Mouse (Mus musculus) hindbrain, embryonic 12.5 days (tissue): Measurements from ENCODE around the gene Nfkbib. TPM values are rescaled to one million over a fixed set of nuclear protein-coding genes. Genes with fewer than 3 reads are reported as not detected.

ENCODE experiments used
- ATAC-seq: fragments of 200-750 bp; cut with Nextera tagmentation; 2 replicates; pipeline ENCODE4 v1.8.0; 2017; ENCODE audit warnings: moderate TSS enrichment; ENCODE audit not compliant: low FRiP score
- H3K27ac ChIP-seq: fragments of 300-500 bp; sonication (generic); 2 replicates; pipeline ENCODE4 v1.5.1; 2016; ENCODE audit warnings: mild to moderate bottlenecking
- H3K27me3 ChIP-seq: fragments of 300-500 bp; sonication (generic); 2 replicates; pipeline ENCODE4 v1.6.1; 2016; ENCODE audit warnings: mild to moderate bottlenecking
- H3K36me3 ChIP-seq: fragments of 300-500 bp; sonication (generic); 2 replicates; pipeline ENCODE4 v1.6.1; 2016; ENCODE audit warnings: mild to moderate bottlenecking
- H3K4me1 ChIP-seq: fragments of 300-500 bp; sonication (generic); 2 replicates; pipeline ENCODE4 v1.6.1; 2016
- H3K4me2 ChIP-seq: fragments of 300-500 bp; sonication (generic); replicated peaks from 2 replicates; pipeline ENCODE4 v1.6.1; 2016; ENCODE audit warnings: mild to moderate bottlenecking
- H3K4me3 ChIP-seq: fragments of 300-500 bp; sonication (generic); 2 replicates; pipeline ENCODE4 v1.5.1; 2016; ENCODE audit warnings: mild to moderate bottlenecking
- H3K9ac ChIP-seq: fragments of 300-500 bp; sonication (generic); 2 replicates; pipeline ENCODE4 v1.6.1; 2016; ENCODE audit warnings: mild to moderate bottlenecking, moderate library complexity
- H3K9me3 ChIP-seq: fragments of 300-500 bp; sonication (generic); replicated peaks from 2 replicates; pipeline ENCODE4 v1.6.1; 2016; ENCODE audit warnings: mild to moderate bottlenecking
- WGBS: fragments of 180-500 bp; shearing (Covaris S2); methylation state at CpG from one replicate; pipeline ENCODE4 v1.1.7; 2016; 5-methylcytosine and 5-hydroxymethylcytosine counted together
- polyA plus RNA-seq: library from polyadenylated mRNA; unstranded; fragments of >200 nt; fragmentation: Nextera tagmentation; extraction: Ambion mirVana; gene quantifications from 2 replicates; pipeline ENCODE4 v1.2.1, GENCODE M21; 2016

Nfkbib gene
- polyA plus RNA-seq, 1 experiment from 2014 or later, result 43.0 TPM

- H3K9ac ChIP-seq, result no peak overlapping the region
- H3K27me3 ChIP-seq, result peaks cover 2% of the 10 kb centered on the region; the same call in 1 of the 2 replicates
- 81% methylated on average over 3 of the region's 3 CpGs for WGBS
- no peaks in the 10 kb centered on the region for H3K36me3 ChIP-seq
- no peak overlapping the region for H3K4me2 ChIP-seq
- H3K27ac ChIP-seq, result no peak overlapping the region
- peaks cover 6% of the 10 kb centered on the region for H3K4me1 ChIP-seq
- H3K4me3 ChIP-seq, result no peak overlapping the region
- no peak for ATAC-seq
- no peaks in the 10 kb centered on the region for H3K9me3 ChIP-seq
These were observed 27.2 kb upstream of the Nfkbib start for GRCm38 (mm10) chr7:28794496-28794895.

DNA sequence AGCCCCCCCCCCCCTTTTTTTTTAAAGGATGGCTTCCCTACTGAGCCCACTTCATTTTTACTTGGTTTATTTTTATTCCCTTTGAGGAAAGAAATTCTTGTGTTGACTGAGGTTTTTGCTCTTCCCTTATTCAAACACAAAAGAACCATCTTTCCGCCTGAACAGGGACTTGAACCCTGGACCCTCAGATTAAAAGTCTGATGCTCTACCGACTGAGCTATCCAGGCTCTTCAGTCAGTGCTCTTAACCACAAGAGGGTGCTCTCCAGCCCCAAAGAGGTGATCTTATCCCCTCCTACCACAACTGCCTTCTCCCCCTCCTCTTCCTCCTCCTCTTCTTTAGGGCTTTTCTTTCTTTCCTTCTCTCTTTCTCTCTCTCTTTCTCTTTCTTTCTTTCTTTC, 26.5 kb upstream of the Nfkbib start:
- H3K27me3 ChIP-seq, result peaks cover 2% of the 10 kb centered on the region; the same call in 1 of the 2 replicates
- 35% methylated on average over 2 of the region's 2 CpGs for WGBS
- no peaks in the 10 kb centered on the region for H3K36me3 ChIP-seq
- H3K4me1 ChIP-seq, result peaks cover 7% of the 10 kb centered on the region
- H3K27ac ChIP-seq, result no peak overlapping the region
- H3K4me2 ChIP-seq, result no peak overlapping the region
- no peaks in the 10 kb centered on the region for H3K9me3 ChIP-seq
- H3K4me3 ChIP-seq, result no peak overlapping the region
- no peak for ATAC-seq
- H3K9ac ChIP-seq, result no peak overlapping the region

DNA sequence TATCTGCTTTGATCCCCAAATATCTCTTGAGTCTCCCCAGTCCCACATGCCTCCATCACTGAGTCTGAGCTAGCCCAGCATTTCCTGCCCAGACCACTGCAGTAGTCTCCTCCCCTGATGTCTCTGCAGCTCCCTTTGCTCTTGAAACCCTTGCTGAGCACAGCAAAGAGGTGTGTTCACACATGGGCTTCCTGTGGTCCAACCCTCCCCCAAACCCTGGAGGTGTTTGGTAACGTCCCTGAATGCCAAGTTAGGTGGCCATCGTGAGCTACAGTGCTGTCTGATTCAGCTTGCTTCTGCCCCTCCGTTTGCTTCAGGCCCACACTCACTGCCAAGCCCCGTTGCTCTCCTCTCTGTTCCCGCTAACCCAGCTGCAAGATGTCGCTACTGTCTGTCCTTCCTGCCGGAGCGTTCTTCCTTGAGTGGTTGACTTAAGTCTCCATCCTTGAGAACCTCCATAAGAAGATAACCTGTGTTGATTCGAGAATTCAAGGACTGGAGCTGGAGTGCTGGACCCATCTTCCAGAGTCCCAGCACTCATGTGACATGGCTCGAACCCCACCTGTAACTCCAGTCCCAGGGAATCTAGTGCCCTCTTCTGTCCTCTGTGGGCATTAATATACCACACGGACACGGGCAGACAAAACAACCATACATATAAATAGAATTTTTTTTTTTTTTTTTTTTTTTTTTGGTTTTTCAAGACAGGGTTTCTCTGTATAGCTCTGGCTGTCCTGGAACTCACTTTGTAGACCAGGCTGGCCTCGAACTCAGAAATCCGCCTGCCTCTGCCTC, 25.3 kb upstream of the Nfkbib start:
- Histone ChIP-seq H3K9me3 (no peaks in the 10 kb centered on the region), H3K4me3 (no peak overlapping the region), H3K9ac (no peak overlapping the region), H3K27me3 (peaks cover 2% of the 10 kb centered on the region; the same call in 1 of the 2 replicates), H3K4me1 (peaks cover 9% of the 10 kb centered on the region), H3K27ac (no peak overlapping the region), H3K36me3 (peaks cover 8% of the 10 kb centered on the region), H3K4me2 (no peak overlapping the region)
- WGBS, result 83% methylated on average over 14 of the region's 14 CpGs
- ATAC-seq, result no peak

- Histone ChIP-seq H3K9me3 (no peaks in the 10 kb centered on the region), H3K36me3 (peaks cover 12% of the 10 kb centered on the region), H3K4me2 (no peak overlapping the region), H3K9ac (no peak overlapping the region), H3K27me3 (peaks cover 2% of the 10 kb centered on the region; the same call in 1 of the 2 replicates), H3K27ac (no peak overlapping the region), H3K4me1 (peaks cover 5% of the 10 kb centered on the region), H3K4me3 (no peak overlapping the region)
- ATAC-seq, result no peak
These were observed 24.4 kb upstream of the Nfkbib start for GRCm38 (mm10) chr7:28791706-28792105.

GRCm38 (mm10) chr7:28790066-28790806, 22.9 kb upstream of the Nfkbib start:
- no peaks in the 10 kb centered on the region for H3K9me3 ChIP-seq
- 46% methylated on average over 8 of the region's 8 CpGs for WGBS
- peaks cover 24% of the 10 kb centered on the region for H3K36me3 ChIP-seq
- H3K4me1 ChIP-seq, result 0 out of 2 replicates have a peak, but pooled peaks cover 2% of the 10 kb centered on the region
- no peak overlapping the region for H3K27ac ChIP-seq
- H3K27me3 ChIP-seq, result no peaks in the 10 kb centered on the region
- no peak for ATAC-seq
- H3K4me2 ChIP-seq, result no peak overlapping the region
- no peak overlapping the region for H3K9ac ChIP-seq
- no peak overlapping the region for H3K4me3 ChIP-seq

DNA sequence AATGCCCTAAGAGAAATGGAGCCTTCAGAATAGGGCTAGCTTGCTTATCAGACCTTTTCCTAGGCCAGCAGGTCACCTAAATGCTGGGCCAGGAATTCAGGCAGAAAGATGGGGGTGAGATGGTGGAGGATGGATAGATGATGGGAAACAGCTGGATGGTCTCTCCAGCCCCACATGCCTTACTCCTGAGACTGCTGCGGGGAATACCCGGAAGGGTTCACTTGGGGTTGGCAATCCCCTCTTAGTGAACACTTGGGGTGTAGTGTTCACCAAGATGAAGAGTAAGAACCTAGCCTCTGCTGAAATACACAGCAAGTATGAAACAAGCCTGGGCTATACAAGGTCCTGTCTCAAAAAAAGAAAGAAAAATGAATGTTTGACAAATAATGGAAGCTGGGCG, 21.9 kb upstream of the Nfkbib start:
- 80% methylated on average over 3 of the region's 3 CpGs for WGBS
- no peak for ATAC-seq

GRCm38 (mm10) chr7:28788307-28789195, 21.2 kb upstream of the Nfkbib start, which contains the start of gene Rinl:
TSS of gene Rinl (plus strand) at chr7:28788969.
- H3K27ac ChIP-seq, result no peak within 1 kb of the TSS
- H3K36me3 ChIP-seq, result peaks cover 29% of the 10 kb centered on the region
- WGBS, result 76% methylated on average over 5 of the region's 5 CpGs
- no peak within 1 kb of the TSS for H3K4me3 ChIP-seq
- H3K9me3 ChIP-seq, result no peaks in the 10 kb centered on the region
- H3K4me2 ChIP-seq, result no peak within 1 kb of the TSS
- H3K27me3 ChIP-seq, result no peaks in the 10 kb centered on the region
- H3K4me1 ChIP-seq, result 0 out of 2 replicates have a peak, but pooled peaks cover 2% of the 10 kb centered on the region
- H3K9ac ChIP-seq, result no peak within 1 kb of the TSS
- ATAC-seq, result no peak

More for the DNA sequence above, 21.9 kb upstream of the Nfkbib start:
- H3K36me3 ChIP-seq, result peaks cover 24% of the 10 kb centered on the region
- no peaks in the 10 kb centered on the region for H3K27me3 ChIP-seq
- H3K9me3 ChIP-seq, result no peaks in the 10 kb centered on the region
- no peak overlapping the region for H3K27ac ChIP-seq
- H3K4me2 ChIP-seq, result no peak overlapping the region
- H3K4me1 ChIP-seq, result 0 out of 2 replicates have a peak, but pooled peaks cover 2% of the 10 kb centered on the region
- H3K4me3 ChIP-seq, result no peak overlapping the region
- no peak overlapping the region for H3K9ac ChIP-seq

- 0 out of 2 replicates have a peak, but pooled peaks cover 2% of the 10 kb centered on the region for H3K4me1 ChIP-seq
- H3K9ac ChIP-seq, result no peak overlapping the region
- no peaks in the 10 kb centered on the region for H3K9me3 ChIP-seq
- H3K27ac ChIP-seq, result no peak overlapping the region
- H3K36me3 ChIP-seq, result peaks cover 34% of the 10 kb centered on the region
- no peak for ATAC-seq
- no peak overlapping the region for H3K4me3 ChIP-seq
- H3K4me2 ChIP-seq, result no peak overlapping the region
- no peaks in the 10 kb centered on the region for H3K27me3 ChIP-seq
- WGBS, result 92% methylated on average over 9 of the region's 9 CpGs
These were observed 20.6 kb upstream of the Nfkbib start for GRCm38 (mm10) chr7:28787884-28788283.

- H3K36me3 ChIP-seq, result peaks cover 40% of the 10 kb centered on the region
- H3K4me3 ChIP-seq, result no peak overlapping the region
- H3K27me3 ChIP-seq, result no peaks in the 10 kb centered on the region
- ATAC-seq, result no peak
- H3K27ac ChIP-seq, result no peak overlapping the region
- H3K4me1 ChIP-seq, result peaks cover 7% of the 10 kb centered on the region
- H3K4me2 ChIP-seq, result no peak overlapping the region
- no peak overlapping the region for H3K9ac ChIP-seq
- no peaks in the 10 kb centered on the region for H3K9me3 ChIP-seq
- WGBS, result 67% methylated on average over 5 of the region's 5 CpGs
These were observed 17.8 kb upstream of the Nfkbib start for GRCm38 (mm10) chr7:28785161-28785560.

DNA sequence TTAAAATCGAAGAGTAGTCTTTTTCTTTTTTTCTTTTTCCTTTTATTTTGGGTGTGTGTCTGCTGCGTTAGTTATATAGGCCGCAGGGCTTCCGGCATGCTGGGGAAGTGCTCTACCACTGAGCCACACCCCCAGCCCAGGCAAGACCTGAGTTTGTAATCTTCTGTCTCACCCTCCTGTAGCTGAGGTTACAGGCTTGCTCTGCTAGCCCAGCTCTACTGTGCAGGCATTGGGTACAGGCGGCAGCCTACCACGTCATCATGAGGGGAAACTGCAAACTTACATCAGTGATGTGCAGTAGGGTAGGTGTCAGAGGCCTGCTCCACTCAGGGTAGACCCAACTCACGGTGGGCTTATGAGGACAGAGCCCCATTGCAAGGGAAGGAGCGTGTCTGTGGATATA, 13.9 kb upstream of the Nfkbib start:
- Histone ChIP-seq H3K4me2 (no peak overlapping the region), H3K4me3 (no peak overlapping the region), H3K4me1 (peaks cover 5% of the 10 kb centered on the region), H3K9me3 (no peaks in the 10 kb centered on the region), H3K27me3 (no peaks in the 10 kb centered on the region), H3K9ac (no peak overlapping the region), H3K36me3 (peaks cover 48% of the 10 kb centered on the region), H3K27ac (no peak overlapping the region)
- 93% methylated on average over 8 of the region's 8 CpGs for WGBS
- no peak for ATAC-seq

GRCm38 (mm10) chr7:28780857-28781256, 13.5 kb upstream of the Nfkbib start:
- 78% methylated on average over 7 of the region's 7 CpGs for WGBS
- H3K4me3 ChIP-seq, result no peak overlapping the region
- peaks cover 47% of the 10 kb centered on the region for H3K36me3 ChIP-seq
- ATAC-seq, result no peak
- H3K4me1 ChIP-seq, result peaks cover 5% of the 10 kb centered on the region
- no peaks in the 10 kb centered on the region for H3K27me3 ChIP-seq
- no peak overlapping the region for H3K4me2 ChIP-seq
- H3K9me3 ChIP-seq, result no peaks in the 10 kb centered on the region
- H3K27ac ChIP-seq, result no peak overlapping the region
- no peak overlapping the region for H3K9ac ChIP-seq
